8 mouse cellular contexts compared by ENCODE assay signal in genomic region chr10:82860929-82861315, GRCm38 (mm10). TPM values are rescaled to one million over a fixed set of nuclear protein-coding genes. Genes with fewer than 3 reads are reported as not detected.
DNase-seq lines count a peak whose midpoint lies in the region; ATAC-seq and TF ChIP-seq lines count a peak whose summit lies in the region.

No protein-coding gene starts in this region.

- peaks cover 45% of the 10 kb centered on the region for H3K4me1 ChIP-seq in lung, embryonic 15.5 days
- H3K4me1 ChIP-seq in embryonic facial prominence, embryonic 15.5 days: peaks cover 34% of the 10 kb centered on the region
- H3K4me1 ChIP-seq in limb, embryonic 10.5 days: peaks cover 37% of the 10 kb centered on the region
- H3K4me1 ChIP-seq in olfactory bulb, adult 2 months (ENCODE audit: control insufficient read depth, insufficient read depth, low read length): peaks cover 9% of the 10 kb centered on the region

- H3K4me2 ChIP-seq in lung, embryonic 15.5 days: peak overlapping the region; percentile 64
- peak overlapping the region; percentile 72 for H3K4me2 ChIP-seq in embryonic facial prominence, embryonic 15.5 days (replicated peaks)

- peak overlapping the region; percentile 81 for H3K4me3 ChIP-seq in lung, embryonic 15.5 days
- H3K4me3 ChIP-seq in embryonic facial prominence, embryonic 15.5 days (replicated peaks): peak overlapping the region; percentile 69
- peak overlapping the region; percentile 68 for H3K4me3 ChIP-seq in limb, embryonic 10.5 days
- peak overlapping the region; percentile 98 for H3K4me3 ChIP-seq in olfactory bulb, adult 2 months (ENCODE audit: insufficient read depth, low read depth, low read length)

- H3K9me3 ChIP-seq in lung, embryonic 15.5 days: no peaks in the 10 kb centered on the region
- H3K9me3 ChIP-seq in embryonic facial prominence, embryonic 15.5 days (replicated peaks): no peaks in the 10 kb centered on the region
- H3K9me3 ChIP-seq in limb, embryonic 10.5 days (replicated peaks): no peaks in the 10 kb centered on the region

- H3K27ac ChIP-seq in lung, embryonic 15.5 days: peak overlapping the region; percentile 95
- peak overlapping the region; percentile 91; the same call in 1 of the 2 replicates for H3K27ac ChIP-seq in embryonic facial prominence, embryonic 15.5 days (replicated peaks)
- H3K27ac ChIP-seq in limb, embryonic 10.5 days: peak overlapping the region; percentile 98
- 0 out of 2 replicates have a peak overlapping the region, but pooled peaks have one; percentile 52 for H3K27ac ChIP-seq in olfactory bulb, adult 2 months (ENCODE audit: insufficient read depth, low read depth, low read length)

- no peak for TF ChIP-seq CTCF in olfactory bulb, adult 2 months (IDR thresholded peaks at IDR 0.05; ENCODE audit: insufficient read depth, low read depth, low read length)

- H3K36me3 ChIP-seq in lung, embryonic 15.5 days: peaks cover 17% of the 10 kb centered on the region
- peaks cover 14% of the 10 kb centered on the region; the same call in 1 of the 2 replicates for H3K36me3 ChIP-seq in embryonic facial prominence, embryonic 15.5 days
- peaks cover 41% of the 10 kb centered on the region for H3K36me3 ChIP-seq in limb, embryonic 10.5 days

- 5% methylated on average over 8 of the region's 8 CpGs for WGBS in lung, embryonic 15.5 days
- WGBS in embryonic facial prominence, embryonic 15.5 days: 5% methylated on average over 8 of the region's 8 CpGs
- WGBS in limb, embryonic 10.5 days: 12% methylated on average over 8 of the region's 8 CpGs
- 13% methylated on average over 8 of the region's 8 CpGs for WGBS in olfactory bulb, adult 2 months

- H3K27me3 ChIP-seq in lung, embryonic 15.5 days: no peaks in the 10 kb centered on the region
- no peaks in the 10 kb centered on the region for H3K27me3 ChIP-seq in embryonic facial prominence, embryonic 15.5 days
- H3K27me3 ChIP-seq in limb, embryonic 10.5 days (ENCODE audit: low read depth, poor library complexity, severe bottlenecking): no peaks in the 10 kb centered on the region

- ATAC-seq in lung, embryonic 15.5 days (ENCODE audit: borderline replicate concordance, extremely low read depth, low FRiP score, low TSS enrichment): no peak
- ATAC-seq in embryonic facial prominence, embryonic 15.5 days (ENCODE audit: insufficient number of reproducible peaks, low FRiP score, low TSS enrichment, low read depth): no peak

- H3K9ac ChIP-seq in lung, embryonic 15.5 days: peak overlapping the region; percentile 73
- peak overlapping the region; percentile 73 for H3K9ac ChIP-seq in embryonic facial prominence, embryonic 15.5 days

- no peak for DNase-seq in lung, postnatal 4 days
- peak; percentile 61 for DNase-seq in limb, embryonic 10.5 days (ENCODE audit: low spot score)
- no peak for DNase-seq in adrenal gland, postnatal 4 days (ENCODE audit: low spot score in 2 of 2)
- no peak for DNase-seq in layer of hippocampus, postnatal 14 days (ENCODE audit: low spot score in 2 of 2)
- DNase-seq in gastrocnemius, postnatal 14 days: no peak

- no peak for TF ChIP-seq POLR2A in olfactory bulb, adult 2 months (IDR thresholded peaks at IDR 0.05; ENCODE audit: insufficient read depth, low read depth, low read length)

- intact Hi-C loops in gastrocnemius, postnatal 14 days (cut with DNase I; ENCODE audit: low total_unique reads): loop anchor here (10.0 kb wide), 1 partner anchor 46 kb away; no protein-coding TSS in a partner anchor

RNA-seq across cellular contexts. Expression of gene Eid3, which starts 5.5 kb away (rescaled TPM):
- polyA plus RNA-seq in lung, embryonic 15.5 days (2015; fragmentation: Nextera tagmentation; extraction: Ambion mirVana): 0.24 and 0.56 TPM in 2 replicates
- 0.55 and 0.65 TPM in 2 replicates for polyA plus RNA-seq in embryonic facial prominence, embryonic 15.5 days (2015; fragmentation: Nextera tagmentation; extraction: Ambion mirVana)
- polyA plus RNA-seq in limb, embryonic 10.5 days (2016; fragmentation: Nextera tagmentation; extraction: Ambion mirVana): 0.56 and 0.63 TPM in 2 replicates
- not detected in 2 replicates for polyA plus RNA-seq in olfactory bulb, adult 2 months (2012; ENCODE audit: insufficient read depth, insufficient read length, low replicate concordance, missing spikeins)
- total RNA-seq in adrenal gland, postnatal 4 days (2021): 1 to 10 TPM; 4.1 to 5.8 TPM
- total RNA-seq in layer of hippocampus, postnatal 14 days (2021): 1 to 10 TPM; 1.8 to 2.8 TPM
- under 1 TPM; 0.41 to 0.86 TPM for total RNA-seq in gastrocnemius, postnatal 14 days (2021)

RNA-seq across cellular contexts. Expression of gene Txnrd1, which starts 27.2 kb away (rescaled TPM):
- 118 and 123 TPM in 2 replicates for polyA plus RNA-seq in lung, embryonic 15.5 days (2015; fragmentation: Nextera tagmentation; extraction: Ambion mirVana)
- 74.3 and 78.9 TPM in 2 replicates for polyA plus RNA-seq in embryonic facial prominence, embryonic 15.5 days (2015; fragmentation: Nextera tagmentation; extraction: Ambion mirVana)
- 168 and 183 TPM in 2 replicates for polyA plus RNA-seq in limb, embryonic 10.5 days (2016; fragmentation: Nextera tagmentation; extraction: Ambion mirVana)
- not detected in 2 replicates for polyA plus RNA-seq in olfactory bulb, adult 2 months (2012; ENCODE audit: insufficient read depth, insufficient read length, low replicate concordance, missing spikeins)
- total RNA-seq in adrenal gland, postnatal 4 days (2021): 100 to 1,000 TPM in 1 of 2 experiments, 10 to 100 TPM in 1; 93.9 to 109 TPM
- total RNA-seq in layer of hippocampus, postnatal 14 days (2021): 10 to 100 TPM; 57.7 to 62.8 TPM
- 10 to 100 TPM; 27.5 to 30.4 TPM for total RNA-seq in gastrocnemius, postnatal 14 days (2021)
